Mouse (Mus musculus) skeletal muscle tissue, adult 2 months (tissue): ENCODE results near the gene Cdc34b.
"Not testable (repeated sequence)": the region's sequence is repeated elsewhere in the genome, so short reads cannot be mapped to it uniquely, and the experiment has no call there.

ENCODE experiments used
- DNase-seq: peaks from one replicate; pipeline ENCODE4 v3.0.0-alpha.2; 2012; ENCODE audit warnings: low read depth, low spot score

Gene Cdc34b

DNA sequence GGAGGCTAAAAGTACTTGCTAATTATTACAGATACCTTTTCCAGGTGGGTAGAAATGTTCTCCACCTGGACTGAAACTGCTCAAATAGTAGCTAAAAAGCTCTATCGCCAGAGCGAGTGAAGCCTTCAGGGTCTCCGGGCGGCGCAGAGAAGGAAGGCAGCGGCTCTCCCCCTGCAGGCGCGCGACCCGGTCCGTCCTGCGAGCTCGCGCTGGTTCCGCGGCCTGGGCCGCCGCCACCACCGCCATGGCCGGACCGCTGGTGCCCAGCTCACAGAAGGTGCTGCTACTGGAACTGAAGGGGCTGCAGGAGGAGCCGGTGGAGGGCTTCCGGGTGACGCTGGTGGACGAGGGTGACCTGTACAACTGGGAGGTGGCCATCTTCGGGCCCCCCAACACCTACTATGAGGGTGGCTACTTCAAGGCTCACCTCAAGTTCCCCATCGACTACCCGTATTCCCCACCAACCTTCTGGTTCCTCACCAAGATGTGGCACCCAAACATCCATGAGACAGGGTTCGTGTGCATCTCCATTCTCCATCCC is at the start of gene Cdc34b:
Gene Cdc34b (plus strand): TSS at position 51 of the 541 bp plus-strand sequence.
- no peak for DNase-seq

DNA sequence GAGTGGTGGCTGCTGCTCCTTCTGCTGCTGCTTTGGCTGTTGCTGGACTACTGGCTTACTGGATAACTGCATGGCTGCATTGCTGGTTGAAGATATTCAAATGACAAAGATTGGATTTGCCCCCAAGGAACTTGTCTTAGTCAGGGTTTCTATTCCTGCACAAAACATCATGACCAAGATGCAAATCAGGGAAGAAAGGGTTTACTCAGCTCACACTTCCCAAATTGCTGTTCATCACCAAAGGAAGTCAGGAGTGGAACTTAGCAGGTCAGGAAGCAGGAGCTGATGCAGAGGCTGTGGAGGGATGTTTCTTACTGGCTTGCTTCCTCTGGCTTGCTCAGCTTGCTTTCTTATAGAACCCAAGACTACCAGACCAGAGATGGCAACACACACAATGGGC is 49.1 kb upstream of the Cdc34b start:
- DNase-seq, result not testable (repeated sequence)

- no peak for DNase-seq
These were observed 46.1 kb upstream of the Cdc34b start for GRCm38 (mm10) chr11:94695508-94695907.

- no peak for DNase-seq
These were observed 44.4 kb upstream of the Cdc34b start for GRCm38 (mm10) chr11:94697140-94697539.

DNA sequence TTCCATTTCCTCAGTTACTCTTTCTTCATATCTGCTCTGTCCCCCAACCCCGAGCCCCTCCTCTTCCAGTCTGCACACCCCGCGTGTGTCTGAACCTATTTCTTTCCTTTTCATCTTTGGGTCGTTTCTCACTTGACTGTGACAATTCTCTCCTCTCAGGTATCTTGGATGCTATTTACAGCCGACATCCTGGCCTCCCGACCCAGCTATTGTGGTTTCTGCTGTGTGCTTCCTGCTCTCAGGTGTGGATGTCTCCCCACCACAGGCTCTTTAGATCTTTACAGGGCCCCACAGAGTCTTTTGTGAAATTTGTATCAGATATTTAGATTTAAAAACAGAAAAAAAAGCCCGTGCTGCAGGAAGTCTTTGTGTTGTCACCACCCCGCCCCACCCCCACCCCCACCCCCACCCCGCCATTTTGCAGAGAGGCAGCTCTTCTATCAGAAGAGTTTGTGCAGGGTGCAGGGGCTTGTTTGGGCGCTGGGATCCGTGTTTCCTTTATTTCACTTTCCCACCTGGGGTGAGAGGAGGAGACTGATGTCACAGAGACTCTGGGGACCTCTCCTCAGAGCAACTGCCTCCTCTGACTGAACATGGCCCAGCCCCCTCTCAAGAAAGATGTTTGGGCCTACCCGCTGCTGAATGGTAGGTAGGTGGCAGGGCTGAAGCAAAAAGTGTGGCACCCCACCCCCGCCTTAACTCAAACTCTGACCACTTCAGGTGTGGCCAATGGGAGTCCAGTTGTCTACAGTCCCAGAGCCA is 43.7 kb upstream of the Cdc34b start:
- DNase-seq, result no peak

GRCm38 (mm10) chr11:94699399-94699798 is 42.2 kb upstream of the Cdc34b start:
- no peak for DNase-seq

DNA sequence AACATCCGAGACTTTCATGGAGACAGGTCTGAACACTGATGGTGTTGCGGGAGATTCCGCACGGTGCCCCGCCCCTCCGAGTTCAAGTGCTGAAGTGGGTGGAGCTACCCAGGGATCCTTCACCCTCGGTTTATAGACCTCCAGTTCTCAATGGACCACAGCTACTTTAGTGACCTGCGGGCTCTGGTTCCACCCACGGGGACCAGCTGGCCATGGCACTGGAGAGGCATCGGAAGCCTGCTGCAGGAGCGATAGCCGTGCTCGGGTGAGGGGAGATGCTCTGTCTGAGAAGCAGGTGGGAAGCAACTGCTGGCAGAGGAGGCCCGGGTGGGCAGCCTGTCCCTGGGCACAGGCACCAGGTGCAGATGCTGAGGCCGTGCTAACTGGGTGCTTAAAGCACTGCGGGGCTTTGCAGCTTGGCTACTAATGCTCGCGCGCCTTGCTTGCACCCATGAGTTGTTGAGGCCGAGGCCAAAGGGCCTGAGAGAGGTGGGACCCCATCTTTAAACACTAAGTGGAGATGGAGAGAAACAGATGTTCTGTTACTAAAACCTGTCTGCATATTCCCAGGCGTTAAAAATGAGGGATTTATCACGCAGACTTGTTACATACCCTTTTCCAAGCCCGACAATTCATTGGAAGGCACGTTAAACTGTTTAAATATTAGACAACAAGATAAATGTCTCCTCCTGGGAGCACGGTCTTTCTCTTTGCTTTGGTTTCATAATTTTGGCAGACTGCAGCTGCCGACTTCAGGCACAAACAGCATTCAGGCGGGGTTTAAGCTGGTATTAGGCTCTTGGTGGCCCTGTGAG is 40.0 kb upstream of the Cdc34b start:
- DNase-seq, result no peak

DNA sequence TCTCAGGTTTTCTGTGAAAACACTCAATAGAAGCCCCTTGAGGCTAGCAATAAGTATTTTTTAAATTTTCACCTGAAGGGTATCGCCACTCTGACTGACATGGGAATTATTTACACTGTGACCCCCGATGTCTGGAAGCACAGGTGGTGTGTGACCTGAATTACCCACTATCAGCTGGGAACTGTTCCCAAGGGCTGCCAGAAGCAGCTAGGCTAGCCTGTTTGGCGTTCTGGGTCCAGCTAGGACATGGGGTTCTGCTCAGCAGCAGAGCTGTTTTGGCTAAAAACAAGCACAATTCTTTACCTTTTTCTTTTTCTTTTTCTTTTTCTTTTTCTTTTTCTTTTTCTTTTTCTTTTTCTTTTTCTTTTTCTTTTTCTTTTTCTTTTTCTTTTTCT is 39.4 kb upstream of the Cdc34b start:
- DNase-seq, result no peak

DNA sequence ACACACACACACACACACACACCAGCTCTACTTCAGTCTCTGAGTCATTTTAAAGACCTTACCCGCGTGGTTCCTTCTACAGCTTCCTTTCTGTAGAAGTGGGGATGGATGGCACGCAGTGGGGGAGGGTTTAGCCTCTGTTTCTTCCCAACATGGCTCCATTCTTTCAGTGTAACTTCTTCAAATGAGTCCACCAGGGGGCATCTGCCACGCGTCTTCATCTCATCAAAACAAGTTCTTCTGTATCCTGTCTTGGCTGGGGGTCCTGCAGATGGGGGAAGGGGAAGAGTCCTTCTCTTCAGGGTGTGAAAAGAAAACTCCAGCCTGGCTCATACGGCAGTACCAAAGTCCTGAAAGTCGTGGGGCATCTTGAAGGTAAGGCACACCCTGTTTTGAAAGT is 37.6 kb upstream of the Cdc34b start:
- no peak for DNase-seq

GRCm38 (mm10) chr11:94704472-94704871 is 37.1 kb upstream of the Cdc34b start, which contains the start of gene Gm11541:
Gm11541 (minus strand) TSS chr11:94704499.
- DNase-seq, result no peak

DNA sequence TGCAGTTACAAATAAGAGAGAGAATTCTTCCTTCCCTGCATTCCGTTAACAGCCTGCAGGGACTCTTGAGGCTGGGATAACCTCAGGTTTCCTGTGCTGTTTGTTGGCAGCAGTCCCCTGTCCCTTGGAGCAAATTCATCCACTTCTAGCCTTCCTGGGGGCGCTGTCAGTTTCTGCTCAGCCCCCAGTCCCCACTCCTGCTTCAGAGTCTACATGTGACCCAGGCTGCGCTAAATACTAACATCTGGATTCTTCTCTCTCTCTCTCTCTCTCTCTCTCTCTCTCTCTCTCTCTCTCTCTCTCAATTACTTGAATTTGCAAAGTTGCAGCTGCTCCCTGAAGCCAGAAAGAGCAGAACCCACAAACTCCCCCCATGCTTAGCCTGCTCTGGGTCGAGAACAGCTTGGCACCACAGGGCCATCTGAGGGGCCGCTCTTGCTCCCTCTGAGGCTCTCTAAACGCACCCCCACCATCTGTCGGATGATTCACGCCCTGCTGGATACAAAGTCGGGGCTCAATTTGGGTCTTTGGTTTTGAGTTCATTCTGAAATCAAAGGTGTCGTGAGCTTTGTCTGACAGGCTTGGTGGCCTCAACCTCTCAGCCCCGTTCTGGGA is 28.2 kb upstream of the Cdc34b start:
- no peak for DNase-seq

- no peak for DNase-seq
These were observed 26.0 kb upstream of the Cdc34b start for GRCm38 (mm10) chr11:94715622-94716021.

- peak; percentile 16 for DNase-seq
These were observed 24.8 kb upstream of the Cdc34b start for GRCm38 (mm10) chr11:94716754-94717153.

- no peak for DNase-seq
These were observed 24.3 kb upstream of the Cdc34b start for GRCm38 (mm10) chr11:94717239-94717638.

- no peak for DNase-seq
These were observed 23.3 kb upstream of the Cdc34b start for GRCm38 (mm10) chr11:94718113-94718909.

GRCm38 (mm10) chr11:94719216-94719615 is 22.4 kb upstream of the Cdc34b start:
- DNase-seq, result no peak

- DNase-seq, result no peak
These were observed 14.3 kb upstream of the Cdc34b start for GRCm38 (mm10) chr11:94727306-94727705.

DNA sequence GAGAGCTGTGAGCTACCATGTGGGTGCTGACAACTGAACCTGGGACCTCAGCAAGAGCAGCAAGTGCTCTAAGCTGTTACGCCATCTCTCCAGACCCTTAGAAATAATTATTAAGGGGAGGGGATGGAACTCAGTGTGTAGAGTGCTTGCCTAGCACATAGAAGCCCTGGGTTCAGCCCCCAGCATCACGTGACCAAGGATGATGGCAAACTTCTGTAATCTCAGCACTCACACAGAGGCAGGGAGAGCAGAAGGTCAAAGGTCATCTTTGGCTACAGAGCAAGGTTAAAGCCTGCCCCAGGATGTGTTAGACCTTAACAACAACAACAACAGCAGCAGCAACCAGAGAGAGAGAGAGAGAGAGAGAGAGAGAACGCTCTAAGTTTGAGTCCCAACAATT is 13.0 kb upstream of the Cdc34b start:
- DNase-seq, result no peak

GRCm38 (mm10) chr11:94729565-94729964 is 12.0 kb upstream of the Cdc34b start:
- no peak for DNase-seq

GRCm38 (mm10) chr11:94730261-94730660 is 11.3 kb upstream of the Cdc34b start:
- DNase-seq, result peak; percentile 8

DNA sequence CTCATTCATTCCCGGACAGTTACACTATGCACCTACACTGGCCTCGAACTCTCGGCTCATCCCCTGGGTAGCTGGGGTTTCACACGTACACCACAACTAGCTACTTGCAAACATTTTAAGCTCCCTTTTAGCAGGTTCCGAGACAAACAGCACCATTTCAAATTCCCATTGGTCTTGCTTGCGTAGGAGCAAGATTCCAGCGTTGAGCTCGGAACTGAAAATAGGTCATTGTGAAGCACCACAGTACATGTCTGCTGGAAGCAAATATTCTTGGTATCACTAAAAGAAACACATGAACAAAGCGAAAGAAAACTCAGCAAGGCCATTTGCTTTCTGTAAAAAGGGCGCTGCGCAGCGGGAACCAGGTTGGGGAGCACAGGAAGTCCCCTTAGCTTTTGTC is 10.4 kb upstream of the Cdc34b start:
- no peak for DNase-seq
